Mouse (Mus musculus) CD4-positive, CD25-positive, alpha-beta regulatory T cell, adult 2 months (primary cell): ENCODE data around the gene Zfp710.
"Not testable (repeated sequence)": the region's sequence is repeated elsewhere in the genome, so short reads cannot be mapped to it uniquely, and the experiment has no call there.

Experiments
- DNase-seq: peaks from one replicate; pipeline ENCODE4 v3.0.0-alpha.2; 2012; ENCODE audit warnings: low read depth, low spot score

Zfp710 gene

GRCm38 (mm10) chr7:80111066-80112045 is 86.7 kb downstream of the Zfp710 start:
- DNase-seq, result no peak

- no peak for DNase-seq
Measured at GRCm38 (mm10) chr7:80113989-80114388, 89.4 kb downstream of the Zfp710 start.

GRCm38 (mm10) chr7:80114451-80115223 is 90.0 kb downstream of the Zfp710 start:
- DNase-seq, result peak; percentile 28

GRCm38 (mm10) chr7:80115224-80115590 is 90.6 kb downstream of the Zfp710 start, which contains the start of gene Idh2:
TSS of gene Idh2 (minus strand) at chr7:80115392.
- peak; percentile 87 for DNase-seq

GRCm38 (mm10) chr7:80116158-80116557 is 91.5 kb downstream of the Zfp710 start:
- DNase-seq, result no peak

- DNase-seq, result no peak
Measured at GRCm38 (mm10) chr7:80119198-80119597, 94.6 kb downstream of the Zfp710 start.

- no peak for DNase-seq
Measured at GRCm38 (mm10) chr7:80121083-80121482, 96.5 kb downstream of the Zfp710 start.

GRCm38 (mm10) chr7:80123115-80123514 is 98.5 kb downstream of the Zfp710 start:
- peak; percentile 52 for DNase-seq

GRCm38 (mm10) chr7:80123672-80124071 is 99.1 kb downstream of the Zfp710 start:
- DNase-seq, result no peak

- DNase-seq, result no peak
Measured at GRCm38 (mm10) chr7:80129278-80129677, 104.7 kb downstream of the Zfp710 start.

GRCm38 (mm10) chr7:80130344-80131055 is 105.9 kb downstream of the Zfp710 start:
- DNase-seq, result no peak

GRCm38 (mm10) chr7:80131315-80131714 is 106.7 kb downstream of the Zfp710 start:
- not testable (repeated sequence) for DNase-seq

- DNase-seq, result peak; percentile 85
Measured at GRCm38 (mm10) chr7:80132541-80132940, 107.9 kb downstream of the Zfp710 start.

GRCm38 (mm10) chr7:80134454-80135172 is 110.0 kb downstream of the Zfp710 start:
- no peak for DNase-seq

GRCm38 (mm10) chr7:80135173-80135532 is 110.5 kb downstream of the Zfp710 start:
- DNase-seq, result no peak

GRCm38 (mm10) chr7:80138375-80138774 is 113.8 kb downstream of the Zfp710 start:
- DNase-seq, result no peak

GRCm38 (mm10) chr7:80140815-80141214 is 116.2 kb downstream of the Zfp710 start:
- DNase-seq, result peak; percentile 84
